Mouse (Mus musculus) embryo, embryonic 9.5 days (tissue): ENCODE measurements around the gene Zxdb.
A peak's percentile ranks its signal among the peaks of the same experiment; 100 is the strongest.
"Not testable (repeated sequence)": the region's sequence is repeated elsewhere in the genome, so short reads cannot be mapped to it uniquely, and the experiment has no call there.

Experiments used
- DNase-seq: peaks from one replicate; pipeline ENCODE4 v3.0.0-alpha.2; 2017; ENCODE audit errors: extremely low spot score

The Zxdb gene

DNA sequence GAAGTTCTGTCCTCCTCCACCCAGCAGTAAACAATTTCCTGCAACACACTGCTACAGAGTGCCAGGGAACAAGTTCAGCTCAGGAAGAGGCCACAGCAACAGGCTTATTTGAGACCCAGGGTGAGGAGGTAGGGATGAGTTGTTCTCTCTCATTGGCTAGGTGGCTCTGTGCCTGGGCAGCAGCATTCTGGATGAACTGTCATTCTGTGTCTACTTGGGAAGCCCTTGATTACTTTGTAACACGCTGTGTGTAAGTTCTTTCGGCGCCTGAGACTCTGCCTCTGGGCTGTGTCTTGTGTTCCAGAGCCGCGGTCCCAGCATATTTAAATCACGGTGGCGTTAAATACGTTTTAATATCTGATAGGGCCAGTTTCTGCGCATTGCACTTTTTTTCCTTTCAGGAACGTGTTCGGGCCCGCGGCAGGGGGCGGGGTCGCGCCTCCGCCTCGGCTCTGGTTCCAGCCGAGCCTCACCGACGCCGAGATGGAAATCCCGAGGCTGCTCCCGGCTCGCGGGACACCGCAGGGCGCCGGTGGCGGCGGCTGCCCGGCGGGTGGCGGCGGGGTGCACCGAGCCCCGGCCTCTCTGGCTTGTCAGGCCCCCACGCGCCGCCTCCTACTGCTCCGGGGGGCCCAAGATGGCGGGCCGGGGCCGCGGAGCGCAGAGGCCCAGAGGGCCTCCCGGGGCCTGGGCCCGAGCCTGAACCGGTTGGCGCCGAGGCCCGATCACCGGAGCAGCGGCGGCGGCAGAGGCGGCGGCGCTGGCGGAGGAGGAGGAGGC, at the start of gene Zxdb:
TSS of gene Zxdb (plus strand) at position 378 of the 780 bp plus-strand sequence.
- not testable (repeated sequence) for DNase-seq

DNA sequence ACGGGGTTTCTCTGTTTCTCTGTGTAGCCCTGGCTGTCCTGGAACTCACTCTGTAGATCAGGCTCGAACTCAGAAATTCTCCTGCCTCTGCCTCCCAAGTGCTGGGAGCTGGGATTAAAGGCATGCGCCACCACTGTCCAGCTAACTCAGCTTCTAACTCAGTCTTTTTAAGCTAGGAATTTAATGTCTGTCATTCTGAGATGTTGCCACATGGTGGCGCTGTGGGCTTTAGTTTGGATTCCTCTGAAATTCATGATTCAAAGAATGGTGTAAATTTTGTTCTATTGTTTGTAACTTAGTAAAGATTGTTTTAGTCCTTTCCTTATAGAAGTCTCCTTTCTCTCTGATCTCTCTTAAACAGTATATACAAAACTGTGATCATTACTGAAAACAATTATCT, 49.4 kb upstream of the Zxdb start:
- peak; percentile 20 for DNase-seq

DNA sequence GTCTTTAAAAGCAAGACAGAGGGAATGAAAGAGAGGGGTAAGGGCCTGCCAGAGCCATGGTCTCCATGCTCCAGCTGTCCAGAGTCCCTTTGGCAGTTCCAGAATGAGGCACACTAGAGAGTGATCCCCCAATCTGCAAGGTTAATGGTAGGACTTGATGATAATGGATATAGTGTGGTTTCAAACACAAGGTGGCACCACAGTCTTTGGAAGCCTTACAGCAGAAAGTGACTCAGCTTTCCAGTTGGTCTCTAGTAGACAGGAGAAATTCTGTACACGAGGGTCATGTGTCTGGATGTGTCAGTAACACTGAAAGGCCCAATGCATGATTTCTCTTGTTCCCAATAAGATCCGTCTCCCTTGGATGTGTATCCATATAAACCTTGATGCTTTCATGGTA, 42.8 kb upstream of the Zxdb start:
- not testable (repeated sequence) for DNase-seq

DNA sequence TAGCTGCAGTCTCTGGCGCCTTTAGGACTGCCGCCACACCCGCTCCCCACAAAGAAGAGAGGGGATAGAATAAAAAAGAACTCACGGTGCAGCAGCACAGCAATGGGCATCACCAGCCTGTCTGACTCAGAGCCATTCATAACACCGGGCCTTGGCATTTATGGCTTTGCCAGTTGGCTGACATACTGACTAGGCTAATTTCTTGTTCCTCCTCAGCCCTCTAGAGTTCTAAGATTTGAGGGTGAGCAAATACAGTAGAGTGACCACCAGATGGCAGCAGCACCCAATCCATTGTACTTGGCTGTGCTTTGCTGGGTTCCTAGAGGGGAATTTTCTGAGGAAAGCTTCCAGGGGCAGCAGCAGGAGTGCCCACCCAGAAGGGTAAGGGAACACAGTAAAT, 34.8 kb upstream of the Zxdb start:
- not testable (repeated sequence) for DNase-seq

DNA sequence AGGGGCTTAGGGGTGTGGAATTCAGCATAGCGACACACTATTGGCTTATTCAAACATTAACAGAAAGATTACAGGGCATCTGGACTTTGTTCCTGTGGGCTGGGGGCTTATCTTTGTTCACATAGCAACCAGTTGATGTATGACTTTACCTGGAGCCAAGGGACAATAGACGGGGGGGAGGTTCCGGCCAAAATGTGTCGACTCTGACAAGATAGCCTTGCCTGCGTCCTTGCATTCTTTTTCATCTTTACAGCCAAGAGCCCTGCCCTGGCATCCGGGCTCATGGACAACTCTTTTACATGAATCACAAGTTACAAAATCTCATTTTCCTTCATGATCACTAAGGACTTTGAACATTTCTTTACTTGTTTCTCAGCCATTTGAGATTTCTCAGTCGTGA, 17.7 kb upstream of the Zxdb start:
- not testable (repeated sequence) for DNase-seq

DNA sequence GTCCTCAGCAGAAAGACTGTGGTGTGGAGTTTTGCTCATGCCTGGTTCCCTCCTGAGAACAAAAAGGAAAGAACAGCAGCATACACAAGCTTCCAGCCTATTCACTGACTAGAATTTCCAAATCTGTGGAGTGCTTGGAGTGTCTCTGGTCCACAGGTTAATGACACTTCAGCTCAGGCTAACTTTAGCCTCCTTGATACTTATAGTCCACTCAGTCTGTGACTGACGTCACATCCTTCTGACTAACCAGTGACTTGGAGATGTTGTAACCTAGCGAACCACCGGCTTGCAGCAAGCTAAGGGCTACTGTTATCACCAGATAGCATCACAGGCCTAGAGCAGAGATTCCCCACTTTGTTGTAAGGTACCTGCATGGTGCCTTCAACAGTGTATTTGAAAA, 14.6 kb upstream of the Zxdb start:
- DNase-seq: not testable (repeated sequence)

DNA sequence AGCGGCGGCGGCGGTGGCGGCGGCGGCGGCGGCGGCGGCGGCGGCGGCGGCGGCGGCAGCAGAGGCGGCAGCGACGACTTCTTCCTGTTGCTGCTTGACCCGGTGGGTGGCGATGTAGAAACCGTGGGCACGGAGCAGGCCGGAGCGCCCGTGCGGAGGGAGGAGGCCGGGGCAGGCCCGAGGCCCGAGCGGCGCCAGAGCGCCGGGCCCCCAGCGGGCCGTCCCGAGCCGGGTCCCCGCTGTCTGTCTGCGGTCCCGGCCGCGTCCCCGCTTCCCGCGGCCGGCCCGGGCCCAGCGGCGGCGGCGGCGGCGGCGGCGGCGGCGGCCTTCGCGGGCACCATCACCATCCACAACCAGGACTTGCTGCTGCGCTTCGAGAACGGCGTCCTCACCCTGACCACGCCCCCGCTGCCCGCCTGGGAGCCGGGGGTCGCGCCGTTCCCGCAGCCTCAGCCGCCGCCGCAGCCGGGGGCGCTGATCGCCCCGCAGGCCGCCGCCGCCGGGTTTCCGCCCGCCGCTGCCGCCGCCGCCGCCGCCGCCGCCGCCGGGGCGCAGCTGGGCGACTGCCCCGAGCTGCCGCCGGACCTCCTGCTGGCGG, 702 bp downstream of the Zxdb start:
- not testable (repeated sequence) for DNase-seq

DNA sequence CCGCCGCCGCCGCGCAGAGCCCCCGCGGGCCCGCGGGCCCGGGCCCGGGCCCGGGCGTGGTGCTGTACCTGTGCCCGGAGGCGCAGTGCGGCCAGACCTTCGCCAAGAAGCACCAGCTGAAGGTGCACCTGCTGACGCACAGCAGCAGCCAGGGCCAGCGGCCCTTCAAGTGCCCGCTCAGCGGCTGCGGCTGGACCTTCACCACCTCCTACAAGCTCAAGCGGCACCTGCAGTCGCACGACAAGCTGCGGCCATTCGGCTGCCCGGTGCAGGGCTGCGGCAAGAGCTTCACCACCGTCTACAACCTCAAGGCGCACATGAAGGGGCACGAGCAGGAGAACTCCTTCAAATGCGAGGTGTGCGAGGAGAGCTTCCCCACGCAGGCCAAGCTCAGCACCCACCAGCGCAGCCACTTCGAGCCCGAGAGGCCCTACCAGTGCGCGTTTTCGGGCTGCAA, 1.3 kb downstream of the Zxdb start:
- not testable (repeated sequence) for DNase-seq

DNA sequence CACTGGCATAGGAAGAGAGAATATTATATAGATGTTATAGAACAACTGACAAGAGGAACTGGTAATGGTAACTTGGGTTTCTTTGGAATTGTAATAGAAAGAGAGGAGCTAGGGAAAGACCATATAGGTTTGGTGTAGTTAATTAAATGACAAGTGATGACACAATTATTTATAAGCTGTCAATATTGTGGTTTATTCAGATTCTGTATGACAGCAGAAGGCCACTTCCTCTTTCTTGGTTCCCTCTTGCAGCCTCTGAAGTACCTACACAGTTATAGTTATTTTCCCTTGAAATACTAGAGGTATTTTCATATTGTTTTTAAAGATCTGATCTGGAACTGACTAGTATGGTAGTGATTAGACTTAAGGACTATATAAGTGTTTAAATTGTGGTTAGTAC, 7.2 kb downstream of the Zxdb start:
- DNase-seq: no peak

DNA sequence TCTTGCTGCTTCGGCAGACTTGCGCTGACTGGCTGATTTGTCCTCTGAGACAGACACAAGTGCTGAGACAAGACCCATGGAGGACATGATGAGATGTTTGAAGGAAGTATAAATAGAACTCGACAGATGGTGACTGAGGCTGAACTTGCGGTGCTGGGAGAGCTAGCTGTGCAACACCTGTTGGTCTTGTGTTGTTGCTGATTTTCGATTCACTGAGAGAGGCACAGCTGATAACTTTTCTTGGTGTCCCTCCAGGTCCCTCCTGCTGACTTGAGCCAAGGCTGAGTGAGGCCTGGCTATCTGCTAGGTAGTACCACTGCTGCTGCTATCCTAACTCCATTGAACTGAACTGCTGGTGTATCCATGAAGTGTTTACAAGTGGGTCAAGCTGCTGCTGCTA, 29.4 kb downstream of the Zxdb start:
- DNase-seq: no peak

DNA sequence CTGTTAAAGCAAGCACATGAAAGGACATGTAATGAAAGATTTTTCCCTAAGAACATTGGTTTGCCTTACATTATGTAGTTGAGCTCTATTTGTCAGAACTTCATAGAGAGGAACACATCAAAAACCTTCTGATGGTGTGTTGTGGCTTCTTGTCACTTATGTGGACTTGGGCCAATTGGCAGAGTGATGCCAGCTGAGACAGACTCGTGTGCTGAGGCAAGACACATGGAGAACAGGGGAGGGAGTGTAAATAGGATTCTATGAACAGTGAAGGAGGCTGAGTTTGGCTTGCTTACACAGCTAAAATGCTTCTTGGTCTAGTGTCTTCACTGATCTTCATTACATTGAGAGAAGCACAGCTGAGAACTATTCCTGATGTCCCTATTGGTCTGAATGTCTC, 35.6 kb downstream of the Zxdb start:
- no peak for DNase-seq

DNA sequence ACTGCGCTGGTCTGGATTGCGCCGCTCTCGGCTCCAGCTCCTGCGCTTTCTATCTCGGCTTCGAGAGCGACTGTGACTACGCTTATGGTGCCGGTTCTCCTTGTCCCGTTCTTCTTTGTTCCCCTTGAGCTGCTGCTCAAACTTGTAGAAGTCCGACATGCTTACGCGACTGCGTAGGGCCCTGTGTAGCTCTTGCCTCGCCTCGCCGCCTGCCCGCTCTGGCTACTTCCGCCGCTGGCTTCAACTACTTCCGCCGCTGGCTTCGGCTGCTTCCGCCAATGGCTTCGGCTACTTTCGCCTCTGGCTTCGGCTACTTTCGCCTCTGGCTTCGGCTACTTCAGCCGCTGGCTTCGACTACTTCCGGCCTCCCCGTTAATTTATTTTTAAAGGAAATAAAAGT, 49.5 kb downstream of the Zxdb start:
- no peak for DNase-seq
